Comparison of ENCODE assay signal across 8 mouse cellular contexts in genomic region chr11:69662213-69662966, GRCm38 (mm10). TPM values are rescaled to one million over a fixed set of nuclear protein-coding genes. Genes with fewer than 3 reads are reported as not detected.
DNase-seq lines count a peak whose midpoint lies in the region; ATAC-seq and TF ChIP-seq lines count a peak whose summit lies in the region.

Gene Mpdu1 (minus strand): TSS chr11:69662642.

- peak within 1 kb of the TSS; percentile 51 for H3K4me3 ChIP-seq in hindbrain, embryonic 14.5 days (replicated peaks; ENCODE audit: low read length)

- peaks cover 14% of the 10 kb centered on the region for H3K4me1 ChIP-seq in hindbrain, embryonic 14.5 days (replicated peaks; ENCODE audit: control insufficient read depth, insufficient read depth, low read length)

- peak within 1 kb of the TSS; percentile 58 for H3K4me2 ChIP-seq in hindbrain, embryonic 14.5 days (replicated peaks)

- no peak for TF ChIP-seq CTCF in Patski (IDR thresholded peaks at IDR 0.05)

- no peaks in the 10 kb centered on the region for H3K27me3 ChIP-seq in Patski
- no peaks in the 10 kb centered on the region for H3K27me3 ChIP-seq in hindbrain, embryonic 14.5 days (ENCODE audit: control insufficient read depth, insufficient read depth, low read length)

- WGBS in hindbrain, embryonic 14.5 days = under 1% methylated on average over 48 of the region's 48 CpGs

- CTCF ChIA-PET in Patski (lab: Charles Lee) = no interaction called here

- POLR2A ChIA-PET in Patski (lab: Charles Lee) = interaction anchor here (0.6 to 1.4 kb wide), 3 partner anchors 10 to 115 kb away, joined by 4 to 5 read pairs (median 4); partner anchors contain the start of gene Eif4a1

- peak within 1 kb of the TSS; percentile 93 for H3K27ac ChIP-seq in hindbrain, embryonic 14.5 days

- H3K36me3 ChIP-seq in hindbrain, embryonic 14.5 days (replicated peaks; ENCODE audit: control insufficient read depth, insufficient read depth) = peaks cover 65% of the 10 kb centered on the region

- H3K9ac ChIP-seq in hindbrain, embryonic 14.5 days = peak within 1 kb of the TSS; percentile 65

- DNase-seq in Patski (ENCODE audit: low read depth, low spot score) = peak; percentile 83
- peak; percentile 95 for DNase-seq in cerebellum, postnatal 14 days
- peak; percentile 81 to 88 for DNase-seq in frontal cortex, postnatal 25 days (ENCODE audit: low spot score in 2 of 2)
- peak; percentile 96 for DNase-seq in hindbrain, embryonic 14.5 days (ENCODE audit: low spot score)
- DNase-seq in layer of hippocampus, postnatal 36 days = peak; percentile 94 to 95
- peak; percentile 96 for DNase-seq in lung, postnatal 36 days
- peak; percentile 99 for DNase-seq in retina, postnatal 1 day
- peak; percentile 86 to 90 for DNase-seq in urinary bladder, adult 18-20 months (ENCODE audit: low spot score in 2 of 2)

- in situ Hi-C loops in Patski (cut with MboI; ENCODE audit: low pct_unique_long_range_greater_than_20kb) = no loop called here

- peak; percentile 85 for ATAC-seq in Patski
- peak; percentile 95 for ATAC-seq in hindbrain, embryonic 14.5 days (ENCODE audit: low FRiP score)

- H3K9me3 ChIP-seq in hindbrain, embryonic 14.5 days (ENCODE audit: control insufficient read depth, low read length) = no peaks in the 10 kb centered on the region

RNA-seq across cellular contexts. Expression of gene Mpdu1, which starts in this region (rescaled TPM):
- polyA plus RNA-seq in Patski (2021) = 84.1 TPM
- polyA plus RNA-seq in hindbrain, embryonic 14.5 days (2014; fragmentation: Nextera tagmentation; extraction: Ambion mirVana) = 47.4 and 63.7 TPM in 2 replicates
- total RNA-seq in layer of hippocampus, postnatal 36 days (2021) = 10 to 100 TPM; 55.0 to 58.8 TPM

Comparison
In these comparisons a context has a peak if more than half of its experiments do, and no peak if none do; other contexts are left out.
1. Peak in every context shown above with its lines: DNase-seq, ATAC-seq, H3K4me3 ChIP-seq and H3K27ac ChIP-seq.